Mouse (Mus musculus): ENCODE results near the gene Slc24a4.

DNA sequence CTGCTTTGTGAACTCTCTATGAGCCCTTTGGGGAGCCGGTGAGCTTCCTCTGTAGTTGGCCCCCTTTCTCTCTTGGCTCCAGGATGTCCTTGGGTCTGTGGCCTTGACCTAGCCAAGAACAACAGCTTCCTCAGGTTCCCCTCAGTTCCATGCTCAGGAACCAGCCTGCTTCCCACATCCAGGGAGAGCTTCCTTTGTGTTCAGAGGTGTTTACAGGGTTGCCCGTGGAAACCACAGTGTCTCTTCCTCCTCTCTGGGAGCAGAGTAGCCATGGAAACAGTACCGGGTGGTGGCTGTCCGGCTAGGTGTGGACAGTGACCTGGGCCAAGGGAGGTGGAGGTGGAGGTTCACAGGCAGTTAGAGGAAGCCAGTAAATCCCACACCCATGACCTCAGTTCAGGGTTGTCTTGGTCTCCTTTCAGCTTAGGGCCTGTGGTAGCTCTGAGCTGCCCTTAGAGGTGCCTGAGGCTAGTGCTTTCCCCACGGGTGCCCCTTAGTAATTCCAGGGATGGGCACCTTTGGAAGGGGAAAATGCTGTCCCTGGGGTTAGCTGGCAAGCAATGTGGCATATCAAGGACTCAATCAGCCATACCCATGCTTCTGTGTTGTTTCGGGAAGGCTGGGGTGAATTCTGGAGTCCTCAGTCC is 113.7 kb downstream of the Slc24a4 start:
- no peak for TF ChIP-seq CTCF (IDR thresholded peaks at IDR 0.05; ENCODE audit: low read depth, low read length)
- TF ChIP-seq EP300 (IDR thresholded peaks at IDR 0.05; ENCODE audit: insufficient read depth, low read depth, low read length): no peak
